Mouse (Mus musculus) liver, postnatal 0 days (tissue): ENCODE measurements around the gene Wnt5b. TPM values are rescaled to one million over a fixed set of nuclear protein-coding genes. Genes with fewer than 3 reads are reported as not detected.

Experiments used
- ATAC-seq: fragments of 200-750 bp; cut with Nextera tagmentation; 2 replicates; pipeline ENCODE4 v1.8.0; 2017; ENCODE audit warnings: mild to moderate bottlenecking, moderate library complexity
- DNase-seq: peaks from one replicate; pipeline ENCODE4 v3.0.0-alpha.2; 2016
- H3K27ac ChIP-seq: fragments of 300-500 bp; sonication (generic); 2 replicates; pipeline ENCODE4 v1.5.1; 2014; ENCODE audit warnings: antibody characterized with exemption, moderate library complexity, mild to moderate bottlenecking, low read depth
- H3K27me3 ChIP-seq: fragments of 300-500 bp; sonication (generic); 2 replicates; pipeline ENCODE4 v1.6.1; 2014; ENCODE audit warnings: low read length, control low read depth, mixed read lengths; ENCODE audit not compliant: insufficient read depth
- H3K36me3 ChIP-seq: fragments of 300-500 bp; sonication (generic); replicated peaks from 2 replicates; pipeline ENCODE4 v1.6.1; 2014; ENCODE audit warnings: mild to moderate bottlenecking, control low read depth, low read length, moderate library complexity, mixed read lengths; ENCODE audit not compliant: insufficient read depth
- H3K4me1 ChIP-seq: fragments of 300-500 bp; sonication (generic); 2 replicates; pipeline ENCODE4 v1.6.1; 2014; ENCODE audit warnings: antibody characterized with exemption, mild to moderate bottlenecking, control low read depth; ENCODE audit not compliant: insufficient read depth
- H3K4me2 ChIP-seq: fragments of 300-500 bp; sonication (generic); 2 replicates; pipeline ENCODE4 v1.6.1; 2014; ENCODE audit warnings: low read depth, mild to moderate bottlenecking, low read length, moderate library complexity, mixed read lengths
- H3K4me3 ChIP-seq: fragments of 300-500 bp; sonication (generic); 2 replicates; pipeline ENCODE4 v1.5.1; 2014; ENCODE audit warnings: low read depth, low read length
- H3K9ac ChIP-seq: fragments of 300-500 bp; sonication (generic); replicated peaks from 2 replicates; pipeline ENCODE4 v1.6.1; 2014; ENCODE audit warnings: mild to moderate bottlenecking, moderate library complexity
- H3K9me3 ChIP-seq: fragments of 300-500 bp; sonication (generic); 2 replicates; pipeline ENCODE4 v1.6.1; 2016; ENCODE audit warnings: mild to moderate bottlenecking, control low read depth, low read length, mixed read lengths
- CTCF ChIP-seq: sonication (generic); IDR thresholded peaks from 2 replicates; pipeline ENCODE4 v1.5.1; 2016; ENCODE audit warnings: antibody characterized with exemption, low read depth
- EP300 ChIP-seq: IDR thresholded peaks from 2 replicates; pipeline ENCODE4 v1.6.1; 2016; ENCODE audit warnings: antibody characterized with exemption, low read depth, mild to moderate bottlenecking
- WGBS: fragments of 180-500 bp; shearing (Covaris S2); extraction: QIAGEN DNeasy Blood & Tissue Kit; methylation state at CpG from one replicate; pipeline ENCODE4 v1.1.7; 2014; ENCODE audit not compliant: insufficient replicate concordance; 5-methylcytosine and 5-hydroxymethylcytosine counted together
- polyA plus RNA-seq: library from polyadenylated mRNA; unstranded; fragments of >200 nt; fragmentation: Nextera tagmentation; extraction: Ambion mirVana; gene quantifications from 2 replicates; pipeline ENCODE4 v1.2.1, GENCODE M21; 2015

Wnt5b gene
- polyA plus RNA-seq, 1 experiment from 2014 or later = 0.31 TPM

DNA sequence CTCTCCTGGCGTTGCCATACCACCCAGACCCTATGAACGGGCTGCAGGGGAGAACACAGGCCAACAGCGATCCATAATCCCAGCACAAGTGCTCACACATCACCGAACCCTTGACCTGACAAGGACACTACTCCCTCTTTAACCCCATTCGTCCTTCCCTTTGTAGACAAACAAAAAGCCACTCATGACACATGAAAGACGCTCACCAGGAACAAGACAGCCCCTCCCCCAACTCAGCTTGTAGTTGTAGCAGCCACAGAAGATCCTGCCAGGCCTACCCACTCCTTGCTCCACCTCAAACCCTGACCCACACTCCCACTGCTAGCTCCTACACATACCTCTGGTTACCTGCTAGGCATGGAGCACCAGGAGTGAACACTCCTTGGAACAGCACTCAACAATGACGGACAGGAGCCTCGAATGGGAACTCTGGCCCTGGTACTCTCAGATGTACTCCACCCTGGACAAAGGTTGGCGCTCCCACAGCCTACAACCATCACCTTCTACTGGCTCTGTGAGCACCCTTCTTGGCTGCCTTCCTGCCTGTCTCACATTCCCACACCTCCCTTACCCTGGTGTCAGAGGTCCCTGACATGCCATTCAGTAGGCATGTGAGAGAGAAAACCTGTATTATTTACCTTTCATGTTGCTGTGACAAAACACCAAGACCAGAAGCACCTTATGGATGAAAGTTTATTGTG lies 38.5 kb downstream of the Wnt5b start:
- ATAC-seq (no peak), DNase-seq (no peak)
- Histone ChIP-seq H3K4me2 (no peak overlapping the region), H3K36me3 (no peaks in the 10 kb centered on the region), H3K9ac (no peak overlapping the region), H3K4me3 (no peak overlapping the region), H3K27me3 (no peaks in the 10 kb centered on the region), H3K27ac (no peak overlapping the region), H3K9me3 (no peaks in the 10 kb centered on the region), H3K4me1 (no peaks in the 10 kb centered on the region)
- 81% methylated on average over 9 of the region's 9 CpGs for WGBS
- no peak for TF ChIP-seq EP300
- no peak for TF ChIP-seq CTCF

- H3K27me3 ChIP-seq = no peaks in the 10 kb centered on the region
- H3K36me3 ChIP-seq = no peaks in the 10 kb centered on the region
- H3K9me3 ChIP-seq = no peaks in the 10 kb centered on the region
- no peak overlapping the region for H3K4me3 ChIP-seq
- H3K4me2 ChIP-seq = no peak overlapping the region
- no peak overlapping the region for H3K27ac ChIP-seq
- DNase-seq = no peak
- 79% methylated on average over 8 of the region's 8 CpGs for WGBS
- no peaks in the 10 kb centered on the region for H3K4me1 ChIP-seq
- no peak for TF ChIP-seq EP300
- TF ChIP-seq CTCF = no peak
- ATAC-seq = peak; percentile 48; the same call in 1 of the 2 replicates
- H3K9ac ChIP-seq = no peak overlapping the region
These were observed 39.4 kb downstream of the Wnt5b start for GRCm38 (mm10) chr6:119504756-119505155.

DNA sequence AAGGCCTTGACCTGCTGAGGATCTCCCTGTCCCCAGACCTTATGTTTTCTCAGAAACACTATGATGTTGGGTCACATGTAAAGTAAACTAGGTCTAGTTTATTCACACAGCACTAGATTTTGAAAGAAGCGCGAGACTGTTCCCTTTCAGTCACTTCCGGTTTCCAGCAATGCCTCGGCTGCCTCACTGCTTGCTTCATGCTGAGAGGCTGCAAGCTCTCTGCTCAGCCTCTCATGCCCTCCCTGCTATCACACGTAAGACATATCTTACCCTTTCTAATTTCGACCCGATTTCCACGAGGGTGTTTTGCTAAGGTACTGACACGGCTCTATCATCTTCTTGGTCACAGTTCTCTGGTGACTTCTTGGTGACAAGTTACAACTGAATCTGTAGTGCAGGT lies 42.1 kb downstream of the Wnt5b start:
- no peaks in the 10 kb centered on the region for H3K4me1 ChIP-seq
- no peak overlapping the region for H3K4me3 ChIP-seq
- H3K27ac ChIP-seq = no peak overlapping the region
- no peaks in the 10 kb centered on the region for H3K36me3 ChIP-seq
- H3K4me2 ChIP-seq = no peak overlapping the region
- 38% methylated on average over 9 of the region's 9 CpGs for whole genome bisulfite sequencing
- no peak for TF ChIP-seq CTCF
- TF ChIP-seq EP300 = no peak
- H3K9me3 ChIP-seq = no peaks in the 10 kb centered on the region
- no peaks in the 10 kb centered on the region for H3K27me3 ChIP-seq
- H3K9ac ChIP-seq = no peak overlapping the region
- DNase-seq = no peak
- no peak for ATAC-seq

DNA sequence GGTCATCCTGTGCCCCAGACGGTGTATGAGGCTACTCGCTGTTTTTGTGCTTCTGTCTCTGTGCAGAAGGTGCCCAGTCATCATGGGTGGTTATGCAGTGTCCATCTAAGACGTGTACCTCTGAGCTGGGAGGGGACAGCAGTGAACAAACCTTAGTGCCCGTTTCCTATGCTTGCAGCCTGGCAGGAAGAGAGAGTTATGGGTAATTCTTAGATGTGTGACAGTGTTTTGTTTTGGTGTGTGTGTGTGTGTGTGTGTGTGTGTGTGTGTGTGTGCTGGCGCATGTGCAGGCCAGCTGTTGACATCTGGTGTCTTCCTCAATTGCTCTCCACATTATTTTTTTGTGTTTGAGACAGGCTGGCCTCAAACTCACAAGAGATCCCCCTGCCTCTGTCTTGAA lies 44.1 kb downstream of the Wnt5b start:
- Histone ChIP-seq H3K27me3 (no peaks in the 10 kb centered on the region), H3K9ac (no peak overlapping the region), H3K4me2 (no peak overlapping the region), H3K9me3 (no peaks in the 10 kb centered on the region), H3K4me1 (no peaks in the 10 kb centered on the region), H3K27ac (no peak overlapping the region), H3K4me3 (no peak overlapping the region), H3K36me3 (no peaks in the 10 kb centered on the region)
- WGBS = 30% methylated on average over 5 of the region's 5 CpGs
- no peak for DNase-seq
- TF ChIP-seq CTCF (no peak), EP300 (no peak)
- no peak for ATAC-seq

GRCm38 (mm10) chr6:119499271-119499670 lies 44.9 kb downstream of the Wnt5b start:
- DNase-seq (no peak), ATAC-seq (no peak)
- TF ChIP-seq CTCF (no peak), EP300 (no peak)
- Histone ChIP-seq H3K4me2 (no peak overlapping the region), H3K4me1 (no peaks in the 10 kb centered on the region), H3K9me3 (no peaks in the 10 kb centered on the region), H3K4me3 (no peak overlapping the region), H3K27me3 (no peaks in the 10 kb centered on the region), H3K36me3 (no peaks in the 10 kb centered on the region), H3K9ac (no peak overlapping the region), H3K27ac (no peak overlapping the region)
- WGBS = 22% methylated on average over 5 of the region's 5 CpGs

DNA sequence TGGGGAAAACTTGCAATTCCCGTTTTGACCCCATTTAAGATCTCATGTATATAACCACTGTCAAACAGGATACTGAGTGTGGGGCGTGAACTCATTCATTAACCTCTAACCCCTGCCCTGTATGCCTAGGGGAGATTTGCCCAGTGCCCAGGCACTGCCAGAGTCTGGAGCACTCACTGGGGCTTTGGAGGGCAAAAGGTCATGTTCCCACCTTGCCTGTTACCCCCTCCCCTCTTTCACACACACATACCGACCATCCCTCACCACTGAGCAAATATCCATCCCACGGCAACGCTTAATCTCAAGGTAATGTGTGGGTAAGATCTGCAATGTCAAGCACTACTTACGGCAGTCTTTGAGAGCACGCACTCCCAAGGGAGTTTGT lies 51.5 kb downstream of the Wnt5b start:
- Histone ChIP-seq H3K4me2 (no peak overlapping the region), H3K4me3 (no peak overlapping the region), H3K27ac (no peak overlapping the region), H3K9me3 (no peaks in the 10 kb centered on the region), H3K36me3 (no peaks in the 10 kb centered on the region), H3K4me1 (no peaks in the 10 kb centered on the region), H3K9ac (no peak overlapping the region), H3K27me3 (no peaks in the 10 kb centered on the region)
- 65% methylated on average over 7 of the region's 7 CpGs for WGBS
- TF ChIP-seq CTCF (no peak), EP300 (no peak)
- ATAC-seq (no peak), DNase-seq (no peak)
